Mouse (Mus musculus): ENCODE measurements around the gene Sppl2b.

DNA sequence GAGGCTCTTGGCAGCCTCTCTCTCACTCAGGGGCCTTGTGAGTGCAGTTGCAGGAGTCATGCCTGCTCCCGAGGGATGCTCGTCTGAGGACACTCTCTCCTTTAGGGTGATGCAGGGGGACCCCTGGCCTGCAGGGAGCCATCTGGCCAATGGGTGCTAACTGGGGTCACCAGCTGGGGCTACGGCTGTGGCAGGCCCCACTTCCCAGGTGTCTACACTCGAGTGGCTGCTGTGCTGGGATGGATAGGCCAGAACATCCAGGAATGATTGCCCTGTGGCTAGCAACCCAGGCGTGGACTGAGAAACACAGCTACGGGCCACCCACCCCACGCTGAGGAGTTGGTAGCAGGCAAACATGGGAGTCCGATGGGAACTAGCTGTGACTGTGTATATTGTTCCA, 44.0 kb downstream of the Sppl2b start:
- TF ChIP-seq POLR2A (IDR thresholded peaks at IDR 0.05; ENCODE audit: borderline replicate concordance, extremely low read depth, insufficient read depth, insufficient read length, poor library complexity, severe bottlenecking) (no peak), CTCF (IDR thresholded peaks at IDR 0.05; ENCODE audit: borderline replicate concordance, extremely low read depth, insufficient read depth, insufficient read length) (no peak)
